Mouse (Mus musculus) ES-Bruce4 (cell line): Measurements from ENCODE around the gene Ncl. TPM values are rescaled to one million over a fixed set of nuclear protein-coding genes. Genes with fewer than 3 reads are reported as not detected.

Experiments
- H3K27ac ChIP-seq: 2 replicates; pipeline ENCODE4 v1.5.1; 2012; ENCODE audit warnings: low read length, inconsistent platforms; ENCODE audit not compliant: insufficient read depth
- H3K27me3 ChIP-seq: 2 replicates; pipeline ENCODE4 v1.6.1; 2012; ENCODE audit warnings: mild to moderate bottlenecking, low read length, inconsistent platforms; ENCODE audit not compliant: control insufficient read depth, poor library complexity, insufficient read depth, severe bottlenecking
- H3K36me3 ChIP-seq: 2 replicates; pipeline ENCODE4 v1.6.1; 2012; ENCODE audit warnings: inconsistent platforms, mild to moderate bottlenecking, low read length, moderate library complexity; ENCODE audit not compliant: control insufficient read depth, poor library complexity, insufficient read depth, severe bottlenecking
- H3K4me1 ChIP-seq: one replicate; pipeline ENCODE4 v1.8.1; 2011; ENCODE audit warnings: low read length; ENCODE audit not compliant: control insufficient read depth, insufficient read depth
- H3K4me3 ChIP-seq: 2 replicates; pipeline ENCODE4 v1.5.1; 2011; ENCODE audit warnings: low read depth, mild to moderate bottlenecking, low read length
- H3K9ac ChIP-seq: 2 replicates; pipeline ENCODE4 v1.6.1; 2012; ENCODE audit warnings: low read depth, mild to moderate bottlenecking, inconsistent platforms; ENCODE audit not compliant: poor library complexity, severe bottlenecking
- H3K9me3 ChIP-seq: replicated peaks from 2 replicates; pipeline ENCODE4 v1.6.1; 2012; ENCODE audit warnings: mild to moderate bottlenecking, low read length, inconsistent platforms; ENCODE audit not compliant: control insufficient read depth, poor library complexity, insufficient read depth, severe bottlenecking
- CTCF ChIP-seq: IDR thresholded peaks from one replicate; pipeline ENCODE4 v1.8.1; 2011; ENCODE audit warnings: low read depth, low read length
- EP300 ChIP-seq: IDR thresholded peaks from 2 replicates; pipeline ENCODE4 v1.6.1; 2011; ENCODE audit warnings: low read depth, low read length; ENCODE audit not compliant: insufficient read depth
- POLR2A ChIP-seq: IDR thresholded peaks from one replicate; pipeline ENCODE4 v1.8.1; 2011; ENCODE audit warnings: low read length; ENCODE audit not compliant: insufficient read depth
- polyA plus RNA-seq: library from polyadenylated mRNA; stranded (reverse); fragments of >200 nt; gene quantifications from 2 replicates; pipeline ENCODE4 v1.2.4, GENCODE M21; 2011; ENCODE audit warnings: low read depth; ENCODE audit not compliant: missing spikeins, insufficient read depth, insufficient read length

Ncl gene
- polyA plus RNA-seq, 1 experiment, result 1,473 TPM

- Histone ChIP-seq H3K4me3 (peak overlapping the region; percentile 35), H3K27me3 (no peaks in the 10 kb centered on the region), H3K27ac (peak overlapping the region; percentile 95), H3K36me3 (peaks cover 19% of the 10 kb centered on the region), H3K9me3 (no peaks in the 10 kb centered on the region), H3K9ac (peak overlapping the region; percentile 26), H3K4me1 (peaks cover 4% of the 10 kb centered on the region)
- TF ChIP-seq POLR2A, result no peak
- TF ChIP-seq EP300, result peak; percentile 94
- no peak for TF ChIP-seq CTCF
Observed at GRCm38 (mm10) chr1:86309270-86309833, 49.8 kb downstream of the Ncl start.

GRCm38 (mm10) chr1:86307871-86308641, 51.1 kb downstream of the Ncl start:
- Histone ChIP-seq H3K4me3 (peak overlapping the region; percentile 19; the same call in 1 of the 2 replicates), H3K9me3 (no peaks in the 10 kb centered on the region), H3K9ac (peak overlapping the region; percentile 26), H3K36me3 (peaks cover 19% of the 10 kb centered on the region), H3K27ac (peak overlapping the region; percentile 96), H3K27me3 (no peaks in the 10 kb centered on the region), H3K4me1 (peaks cover 4% of the 10 kb centered on the region)
- TF ChIP-seq CTCF (peak; percentile 23), EP300 (peak; percentile 97), POLR2A (peak; percentile 50)

GRCm38 (mm10) chr1:86307177-86307762, 51.9 kb downstream of the Ncl start:
- Histone ChIP-seq H3K27me3 (no peaks in the 10 kb centered on the region), H3K9me3 (no peaks in the 10 kb centered on the region), H3K27ac (peak overlapping the region; percentile 96), H3K9ac (peak overlapping the region; percentile 26), H3K4me3 (peak overlapping the region; percentile 28), H3K4me1 (peaks cover 4% of the 10 kb centered on the region), H3K36me3 (peaks cover 19% of the 10 kb centered on the region)
- TF ChIP-seq POLR2A (no peak), CTCF (no peak), EP300 (no peak)

- TF ChIP-seq EP300, result 0 out of 2 replicates have a peak, but pooled peaks have one; percentile 9
- TF ChIP-seq POLR2A, result no peak
- Histone ChIP-seq H3K36me3 (peaks cover 19% of the 10 kb centered on the region), H3K27me3 (no peaks in the 10 kb centered on the region), H3K9me3 (no peaks in the 10 kb centered on the region), H3K4me3 (no peak overlapping the region), H3K9ac (peak overlapping the region; percentile 26), H3K4me1 (peaks cover 4% of the 10 kb centered on the region), H3K27ac (peak overlapping the region; percentile 96)
Observed at GRCm38 (mm10) chr1:86306686-86307085, 52.5 kb downstream of the Ncl start.

GRCm38 (mm10) chr1:86303873-86304250, 55.3 kb downstream of the Ncl start:
- Histone ChIP-seq H3K36me3 (peaks cover 19% of the 10 kb centered on the region), H3K27me3 (no peaks in the 10 kb centered on the region), H3K9ac (peak overlapping the region; percentile 94), H3K27ac (peak overlapping the region; percentile 73), H3K9me3 (no peaks in the 10 kb centered on the region), H3K4me3 (peak overlapping the region; percentile 94), H3K4me1 (peaks cover 13% of the 10 kb centered on the region)
- no peak for TF ChIP-seq POLR2A
- TF ChIP-seq CTCF, result no peak
- no peak for TF ChIP-seq EP300
